Mouse (Mus musculus) 416B (cell line): Measurements from ENCODE around the gene Tmem212.

ENCODE experiments used
- DNase-seq: peaks from one replicate; pipeline ENCODE4 v3.0.0; 2011; ENCODE audit warnings: low read depth

Gene Tmem212

DNA sequence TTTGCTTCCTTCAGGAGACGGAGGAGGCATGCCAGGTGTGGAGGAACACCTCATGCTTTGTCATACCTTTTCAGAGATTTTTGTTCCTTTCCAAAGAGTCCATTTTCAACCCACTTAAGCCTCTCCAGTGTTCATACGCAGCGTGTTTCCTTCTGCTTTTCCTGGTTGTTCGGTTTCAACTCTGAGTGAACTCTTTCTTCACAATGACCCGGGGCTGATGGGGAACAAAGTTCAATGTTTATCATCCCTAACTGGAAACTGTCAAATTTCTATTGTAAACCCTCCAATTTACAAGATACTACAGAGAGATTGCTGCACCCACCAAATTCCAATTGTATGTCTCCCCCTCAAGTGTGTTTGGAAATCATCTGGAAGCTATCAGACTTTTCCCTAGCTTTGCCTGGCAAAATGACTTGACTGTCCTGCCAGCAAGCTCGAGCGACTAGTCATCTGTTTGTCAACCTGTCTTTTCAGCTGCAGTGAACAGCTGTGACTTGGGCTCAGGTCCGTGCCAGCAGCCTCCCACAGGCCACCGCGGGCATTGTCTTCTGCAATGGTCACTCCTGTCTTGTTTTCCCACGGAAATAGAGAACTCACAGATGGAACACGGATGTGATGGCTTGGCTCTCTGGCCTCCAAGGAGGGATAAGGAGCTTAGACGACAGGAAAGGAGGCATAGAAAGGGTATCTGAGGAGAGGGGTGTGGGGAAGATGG, 3.0 kb upstream of the Tmem212 start:
- DNase-seq, result peak; percentile 18

DNA sequence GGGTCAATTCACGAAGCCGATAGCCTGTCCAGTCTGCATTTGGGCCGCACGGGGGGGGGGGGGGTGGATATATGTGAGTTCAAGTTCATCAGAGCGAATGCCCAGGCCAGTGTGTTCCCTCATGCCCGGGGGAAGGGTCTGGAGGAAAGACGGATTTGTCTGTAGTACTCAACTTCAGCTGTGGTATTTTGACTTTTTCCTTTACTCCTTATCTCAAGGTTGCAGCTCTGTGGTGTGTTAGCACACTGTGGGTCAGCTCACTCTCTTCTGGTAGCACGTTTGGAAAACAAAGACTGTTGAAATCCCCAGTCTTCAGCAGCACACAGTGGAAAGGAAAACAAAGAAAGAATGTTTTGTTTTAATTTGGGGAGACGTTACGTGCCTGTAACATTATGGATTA, 2.0 kb upstream of the Tmem212 start:
- DNase-seq, result peak; percentile 88

DNA sequence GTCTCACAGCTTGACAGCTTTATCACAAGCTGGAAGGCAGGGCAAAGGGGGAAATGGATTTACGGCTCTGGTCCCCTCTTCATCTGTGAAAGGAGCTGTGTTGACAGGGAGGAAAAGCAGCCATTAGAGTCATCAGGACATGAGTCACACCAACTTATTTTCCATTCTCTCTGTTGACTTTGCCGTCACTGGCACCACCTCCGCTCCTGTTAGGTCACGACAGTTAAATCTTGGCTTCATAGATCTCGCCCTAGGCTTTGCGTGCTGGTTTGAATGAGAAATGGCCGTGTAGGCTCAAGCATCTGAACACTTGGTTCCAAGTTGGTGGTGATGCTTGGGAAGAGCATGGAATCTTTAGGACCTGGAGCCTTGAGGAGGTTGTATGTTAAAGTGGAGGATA, 9.6 kb downstream of the Tmem212 start:
- DNase-seq, result peak; percentile 87

DNA sequence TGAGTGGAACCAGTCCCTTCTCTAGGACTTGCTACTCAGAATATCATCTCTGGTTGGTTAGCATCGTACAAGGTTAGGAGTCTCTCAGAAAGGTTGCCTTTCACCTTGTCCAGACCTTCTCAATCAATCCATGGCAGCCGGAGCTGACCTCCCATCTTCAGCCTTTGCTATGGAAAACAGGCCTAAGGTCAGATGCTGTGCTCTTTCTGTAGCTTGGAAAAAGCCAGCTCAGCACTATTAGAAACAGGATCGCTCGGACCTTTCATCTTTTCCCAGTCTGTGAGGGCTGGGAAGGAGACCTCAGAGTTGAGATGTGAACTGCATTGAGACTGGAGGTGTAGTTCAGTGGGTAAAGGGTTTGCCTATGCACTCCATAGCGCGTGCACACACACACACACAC, 10.6 kb downstream of the Tmem212 start:
- DNase-seq, result no peak

DNA sequence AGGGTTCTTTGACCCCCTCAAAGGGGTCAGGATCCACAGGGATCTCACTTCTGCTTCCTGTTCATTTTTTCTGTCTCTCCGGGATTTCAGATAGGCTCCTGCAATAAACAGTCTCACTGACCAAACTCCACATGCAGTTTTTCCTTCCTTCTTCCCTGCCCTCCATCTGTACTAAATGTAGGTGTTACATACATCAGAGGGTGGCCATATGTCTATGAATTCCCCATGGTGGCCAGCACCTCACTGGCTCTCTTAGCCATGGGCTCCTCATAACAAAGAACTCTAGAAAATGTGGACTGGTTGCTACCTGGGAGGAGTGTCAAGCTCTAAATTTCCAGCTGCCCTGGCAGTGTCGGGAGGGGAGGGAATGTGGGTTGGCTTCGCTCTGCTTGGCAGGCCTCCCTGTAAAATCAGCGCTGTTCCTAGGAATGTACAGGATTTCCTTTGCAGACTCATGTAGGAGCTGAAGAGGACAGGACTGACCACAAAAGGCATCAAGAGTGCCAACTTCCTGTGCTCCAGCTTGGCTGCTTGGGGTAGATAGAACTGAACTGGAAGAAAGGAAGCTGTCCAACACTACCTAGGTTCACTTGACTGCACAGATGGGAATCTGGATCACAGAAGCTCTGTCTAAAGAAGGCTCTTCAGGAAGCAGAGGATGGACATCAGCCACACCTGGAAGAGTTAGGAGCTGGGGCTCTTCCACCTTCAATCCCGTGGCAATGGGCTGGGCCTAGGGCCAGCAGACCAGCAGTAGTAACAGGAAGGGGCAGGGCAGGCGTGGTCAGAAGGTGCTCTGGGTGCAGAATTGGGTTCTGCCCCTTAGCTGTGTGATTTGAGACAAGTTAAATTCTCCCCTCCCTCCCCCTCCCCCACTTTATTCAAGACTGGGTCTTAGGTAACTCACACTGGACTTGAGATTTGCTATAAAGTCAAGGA, 14.0 kb downstream of the Tmem212 start:
- peak; percentile 41 for DNase-seq

DNA sequence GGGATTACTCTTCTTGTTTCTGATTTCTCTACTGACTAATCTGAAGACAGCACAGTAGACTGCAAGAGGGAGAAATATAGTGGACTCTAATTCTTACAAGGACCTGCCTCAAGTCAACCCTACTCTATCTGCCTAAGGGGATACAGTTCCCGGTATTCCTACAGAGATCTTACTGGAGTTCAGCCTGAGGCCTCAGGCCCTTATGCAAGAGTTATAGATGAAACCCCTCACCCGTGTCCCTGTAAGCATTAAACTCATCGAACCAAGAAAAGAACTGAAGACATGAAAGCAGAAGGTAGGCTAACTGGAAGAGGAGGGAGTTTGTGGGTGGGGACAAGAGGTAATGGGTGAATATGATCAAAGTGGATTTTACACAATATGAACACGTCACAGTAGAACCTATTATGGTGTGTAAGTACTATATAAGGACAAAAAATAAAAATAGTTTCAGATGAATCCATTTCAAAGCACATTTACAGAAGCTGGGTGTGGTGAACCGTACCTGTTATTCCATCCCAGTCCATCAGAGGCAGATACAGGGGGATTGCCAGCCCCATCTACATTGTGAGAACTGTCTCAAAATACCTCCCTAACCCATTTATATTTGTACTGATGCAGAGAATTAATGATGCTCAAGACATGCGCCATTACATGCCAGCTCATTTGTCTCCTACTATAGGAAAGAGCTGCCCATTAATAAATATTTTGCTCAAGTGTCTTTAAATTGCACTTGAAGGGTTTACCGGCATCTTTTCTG, 17.1 kb downstream of the Tmem212 start:
- DNase-seq, result no peak

DNA sequence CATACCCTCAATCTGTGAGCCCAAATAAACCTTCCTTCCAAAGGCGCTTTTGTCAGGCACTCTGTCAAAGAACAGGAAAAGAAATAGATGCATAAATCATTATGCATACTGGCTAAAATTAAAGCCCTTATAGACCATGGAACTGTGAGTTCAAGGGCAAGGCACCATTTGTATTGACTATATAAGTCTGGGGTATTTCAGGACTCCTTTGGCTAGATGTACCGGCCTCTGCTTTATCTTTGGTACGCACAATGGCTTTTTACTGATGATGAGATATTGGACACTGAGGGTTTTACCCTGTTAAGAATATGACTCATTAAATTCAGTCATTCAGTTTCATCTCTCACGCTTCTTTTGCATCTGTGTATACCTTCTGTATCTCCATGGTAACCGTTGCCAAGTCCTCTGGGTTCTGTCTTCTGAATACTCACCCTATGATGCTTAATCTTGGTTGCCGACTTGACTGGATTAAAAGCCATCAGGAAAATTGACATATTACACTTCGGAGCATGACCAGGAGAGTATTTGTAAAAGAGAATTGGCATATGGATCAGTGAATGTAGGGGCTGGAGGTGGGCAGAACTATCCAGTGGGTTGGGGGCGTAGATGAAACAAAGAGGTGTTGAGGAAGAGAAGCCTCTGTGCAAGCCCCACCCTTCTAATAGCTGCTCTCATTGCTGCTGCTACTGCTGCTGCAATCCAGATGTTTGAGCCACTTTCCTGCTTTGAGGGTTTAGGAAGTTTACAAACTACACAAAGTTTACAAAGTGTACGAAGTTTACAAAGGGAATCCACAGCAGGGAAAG, 22.7 kb downstream of the Tmem212 start:
- DNase-seq, result peak; percentile 19

DNA sequence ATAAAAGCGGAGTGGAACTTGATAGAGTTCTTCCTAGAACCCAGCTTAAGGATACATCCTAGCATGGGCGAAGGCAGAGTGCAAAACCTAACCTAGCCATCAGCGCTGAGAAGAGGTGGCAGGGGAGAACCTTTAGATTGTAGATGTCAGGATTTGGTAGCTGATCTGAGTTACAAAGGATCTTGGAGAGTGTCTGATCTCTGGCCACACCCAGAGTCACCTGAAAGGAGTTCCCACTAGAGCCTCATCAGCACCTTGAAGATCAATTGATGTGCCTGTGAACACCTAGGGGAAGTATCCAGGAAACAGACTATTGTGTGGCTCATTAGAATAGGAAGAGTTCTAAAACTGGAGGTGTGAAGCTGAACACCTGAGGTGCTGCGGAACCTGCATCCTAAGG, 23.7 kb downstream of the Tmem212 start:
- DNase-seq, result no peak

DNA sequence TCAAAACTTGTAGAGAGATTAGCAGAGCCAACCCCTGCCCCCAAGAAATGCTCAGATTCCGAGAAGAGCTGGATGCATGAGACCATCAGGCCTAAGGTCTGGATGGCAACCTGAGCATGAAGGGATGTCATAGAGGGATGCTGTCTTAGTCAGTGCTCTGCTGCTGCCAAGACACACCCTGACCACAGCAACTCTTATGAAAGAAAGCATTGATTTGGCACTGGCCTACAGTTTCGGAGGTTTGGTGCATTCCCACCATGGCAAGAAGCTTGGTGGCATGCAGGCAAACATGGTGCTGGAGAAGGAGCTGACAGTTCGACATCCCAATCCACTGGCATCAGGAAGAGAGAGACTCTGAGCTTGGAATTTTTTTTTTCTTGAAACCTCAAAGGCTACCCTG, 24.3 kb downstream of the Tmem212 start:
- no peak for DNase-seq

DNA sequence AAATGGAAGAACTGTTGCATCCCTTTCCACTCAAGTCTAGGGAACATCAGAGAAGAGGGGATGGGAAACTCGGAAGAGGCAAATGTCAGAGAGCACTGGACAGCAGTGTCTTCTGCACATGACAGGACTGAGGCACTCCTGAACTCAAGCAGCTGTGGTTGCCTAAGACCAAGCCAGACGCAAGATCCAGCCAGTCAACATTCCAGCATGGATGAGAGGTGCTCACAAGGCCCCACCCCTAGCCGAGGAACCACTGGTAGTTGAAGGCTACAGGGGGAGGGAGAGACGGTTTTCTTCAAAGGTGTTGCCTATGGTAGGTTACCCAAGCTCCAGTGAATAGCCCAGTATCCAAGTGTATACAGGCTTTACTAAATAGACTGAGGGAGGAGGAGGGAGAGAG, 24.8 kb downstream of the Tmem212 start:
- no peak for DNase-seq

DNA sequence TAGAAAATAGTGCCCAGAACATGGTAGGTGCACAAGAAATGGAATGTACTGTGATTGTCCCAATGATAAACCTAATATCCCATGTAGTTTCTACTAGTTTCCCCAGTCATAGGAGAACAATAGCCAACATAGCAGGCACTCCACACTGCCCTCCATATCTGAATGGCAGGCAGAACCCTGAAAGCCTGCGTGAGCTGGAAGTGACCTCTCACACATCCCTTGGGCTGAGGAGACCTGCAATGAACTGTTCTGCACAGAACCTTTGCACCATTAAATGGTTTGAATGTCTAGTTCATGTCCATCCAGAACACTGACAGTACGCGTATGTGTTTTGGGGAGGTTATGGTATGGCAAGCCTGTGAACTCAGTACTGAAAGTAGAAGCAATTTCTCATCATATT, 27.5 kb downstream of the Tmem212 start:
- DNase-seq, result no peak

DNA sequence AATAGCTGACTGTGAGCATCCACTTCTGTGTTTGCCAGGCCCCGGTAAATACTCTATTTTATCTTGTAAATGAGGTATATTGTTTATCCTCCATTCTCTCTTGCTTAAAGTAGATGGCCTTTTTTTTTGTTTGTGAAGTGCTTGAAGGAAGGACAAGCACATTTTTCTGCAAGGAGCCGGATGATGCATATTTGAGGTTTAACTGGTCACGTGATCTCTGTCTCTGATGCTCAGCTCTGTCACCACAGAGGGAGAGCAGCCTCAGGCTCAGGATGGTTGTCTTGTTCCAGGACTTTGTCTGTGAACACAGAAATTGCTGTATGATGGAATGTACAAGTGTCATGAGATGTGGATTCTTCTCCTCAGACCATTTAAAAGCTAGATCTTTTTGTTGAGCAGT, 28.4 kb downstream of the Tmem212 start:
- no peak for DNase-seq

DNA sequence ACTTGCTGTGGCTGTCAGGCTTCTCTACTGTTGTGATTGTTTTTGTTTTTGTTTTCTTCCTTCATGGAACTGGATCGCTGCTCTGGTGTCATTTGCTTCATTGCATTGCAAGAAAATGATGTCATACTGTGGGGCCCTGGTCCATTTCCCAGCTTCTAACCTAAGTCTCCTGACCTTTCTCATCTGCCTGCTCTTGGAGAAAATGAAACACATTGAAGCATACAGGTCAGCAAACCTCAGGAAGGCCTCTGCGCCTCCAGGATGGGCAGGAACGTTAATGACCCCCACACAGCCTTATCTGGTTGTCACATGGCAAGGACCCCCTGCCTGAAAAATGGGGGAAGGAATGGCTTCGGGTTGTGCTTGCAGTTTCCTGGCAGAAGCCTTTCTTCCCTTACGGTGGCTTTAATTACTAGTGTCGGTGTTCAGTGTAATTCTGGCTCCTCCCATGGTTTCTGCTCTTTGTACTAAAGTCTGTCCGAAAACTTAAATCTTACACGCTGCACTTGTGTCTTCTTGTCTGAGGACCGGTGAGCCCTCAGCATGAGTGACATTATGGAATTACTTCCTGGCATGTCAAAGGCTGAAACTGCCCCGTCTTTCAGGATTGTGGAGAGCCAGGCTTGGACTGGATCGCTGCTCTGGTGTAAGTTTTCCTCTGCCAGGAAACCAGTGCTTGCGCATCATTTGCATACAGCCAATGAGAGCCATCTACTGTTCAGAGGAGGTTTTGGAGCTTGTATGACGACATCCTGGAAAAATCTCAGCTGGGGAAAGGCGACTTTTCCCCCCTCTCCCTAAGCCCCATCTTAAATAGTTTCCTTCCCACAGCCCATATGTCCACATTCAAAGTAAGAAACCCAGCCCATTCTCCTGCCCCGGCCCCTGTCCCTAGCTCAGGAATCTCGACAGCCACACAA, 33.1 kb downstream of the Tmem212 start:
- DNase-seq, result peak; percentile 54

DNA sequence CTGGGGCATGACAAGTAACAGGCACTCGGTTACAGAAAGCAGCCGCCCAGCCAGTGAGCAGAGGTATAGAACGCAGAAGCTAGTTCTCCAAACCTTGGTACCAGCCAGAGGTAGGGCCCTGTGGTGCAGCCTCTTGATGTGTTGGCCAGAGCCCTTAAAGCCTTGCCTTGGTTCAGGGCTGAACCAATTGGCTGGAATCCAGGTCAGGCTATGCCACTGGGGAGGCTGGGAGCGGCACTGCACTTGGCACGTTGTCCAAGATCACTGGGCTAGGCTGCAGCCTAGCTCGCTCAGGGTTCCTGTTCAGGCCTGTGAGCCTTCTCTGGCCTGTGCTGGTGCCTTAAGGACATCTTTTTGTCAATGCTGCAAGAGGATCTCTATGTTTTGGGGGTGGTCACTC, 34.6 kb downstream of the Tmem212 start:
- no peak for DNase-seq

DNA sequence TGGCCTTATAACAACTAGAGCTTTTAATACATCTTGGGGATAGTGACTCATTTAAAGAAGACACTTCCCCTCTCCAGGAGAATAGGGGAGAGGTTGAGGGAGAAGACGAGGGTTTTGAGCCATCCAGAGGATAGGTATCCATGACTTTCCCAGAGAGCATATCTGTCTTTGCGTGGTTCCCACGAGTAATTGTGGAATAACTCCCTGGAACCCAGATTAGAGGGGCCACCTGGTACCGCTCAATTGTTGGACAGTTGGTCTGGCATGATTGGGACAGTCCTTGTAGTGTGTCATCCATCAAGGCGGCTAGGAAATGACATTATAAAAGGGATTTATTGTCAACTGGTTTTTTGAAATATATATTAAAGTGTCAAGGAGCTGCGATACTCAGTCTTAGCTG, 35.1 kb downstream of the Tmem212 start:
- DNase-seq, result no peak

DNA sequence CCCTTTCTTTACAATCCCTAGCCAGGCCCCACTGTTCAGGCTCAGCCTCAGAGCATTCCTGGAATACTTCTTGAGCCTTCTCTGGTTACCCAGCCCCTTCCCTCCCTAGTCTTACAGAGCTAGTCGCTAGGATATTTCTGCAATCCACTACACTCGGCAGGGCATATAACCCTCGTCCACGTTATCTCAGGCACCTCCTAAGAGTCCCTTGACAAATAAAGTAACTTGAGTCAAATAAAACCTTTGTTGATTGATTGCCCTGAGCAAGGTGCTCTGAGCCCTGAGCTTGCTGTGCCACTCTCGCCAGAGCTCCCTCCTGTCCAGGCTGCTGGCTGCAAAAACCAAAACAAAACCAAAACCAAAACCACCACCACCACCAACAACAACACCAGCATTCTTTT, 37.0 kb downstream of the Tmem212 start:
- DNase-seq, result no peak

DNA sequence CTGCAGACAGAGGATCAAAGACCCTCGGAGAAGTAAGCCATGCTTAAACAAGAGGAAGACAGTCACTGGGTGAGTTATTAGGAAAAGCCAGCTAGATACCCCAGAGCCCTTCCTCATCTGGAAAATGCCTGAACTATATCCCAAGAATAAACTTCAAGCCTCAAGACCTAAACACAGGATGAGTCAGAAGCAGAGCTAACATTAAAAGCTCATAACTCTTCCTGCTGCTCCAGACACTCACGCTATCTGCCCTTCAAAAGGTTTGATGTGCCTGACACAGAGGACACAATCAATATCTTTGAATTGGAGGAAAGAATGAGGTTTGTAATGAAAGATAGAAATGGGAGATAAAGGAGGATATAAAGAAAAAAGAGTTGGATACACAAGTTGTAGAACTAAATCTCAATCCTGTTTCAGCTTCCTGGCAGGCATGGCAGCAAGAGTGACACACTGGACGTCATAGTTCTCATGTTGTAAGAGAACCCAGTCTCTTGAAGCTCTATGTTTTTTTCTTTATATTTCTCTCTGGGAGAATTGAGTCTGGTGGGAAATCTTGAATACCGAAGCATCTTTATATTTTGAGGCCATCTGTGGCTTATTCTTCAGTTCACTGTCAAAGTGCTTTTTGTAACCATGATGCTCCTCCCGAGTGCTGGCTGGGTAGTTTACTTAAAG, 37.6 kb downstream of the Tmem212 start:
- DNase-seq, result no peak

DNA sequence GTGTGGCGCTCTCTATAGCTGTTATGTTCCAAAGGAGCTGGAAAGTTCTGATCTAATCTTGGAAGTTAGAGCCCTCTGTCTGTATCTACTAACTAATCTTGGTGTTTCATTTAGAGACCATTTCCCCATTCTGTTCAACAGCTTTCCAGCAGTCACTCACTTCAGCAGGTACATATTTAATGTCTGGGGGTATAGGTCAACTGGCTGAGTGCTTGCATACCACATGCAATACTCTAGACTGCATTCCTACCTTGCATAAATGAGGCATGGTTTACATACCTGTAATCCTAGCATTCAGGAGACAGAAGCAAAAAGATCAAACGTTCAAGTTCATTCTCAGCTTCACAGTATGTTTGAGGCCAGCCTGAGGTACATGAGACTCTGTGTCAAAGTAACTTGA, 39.9 kb downstream of the Tmem212 start:
- no peak for DNase-seq

DNA sequence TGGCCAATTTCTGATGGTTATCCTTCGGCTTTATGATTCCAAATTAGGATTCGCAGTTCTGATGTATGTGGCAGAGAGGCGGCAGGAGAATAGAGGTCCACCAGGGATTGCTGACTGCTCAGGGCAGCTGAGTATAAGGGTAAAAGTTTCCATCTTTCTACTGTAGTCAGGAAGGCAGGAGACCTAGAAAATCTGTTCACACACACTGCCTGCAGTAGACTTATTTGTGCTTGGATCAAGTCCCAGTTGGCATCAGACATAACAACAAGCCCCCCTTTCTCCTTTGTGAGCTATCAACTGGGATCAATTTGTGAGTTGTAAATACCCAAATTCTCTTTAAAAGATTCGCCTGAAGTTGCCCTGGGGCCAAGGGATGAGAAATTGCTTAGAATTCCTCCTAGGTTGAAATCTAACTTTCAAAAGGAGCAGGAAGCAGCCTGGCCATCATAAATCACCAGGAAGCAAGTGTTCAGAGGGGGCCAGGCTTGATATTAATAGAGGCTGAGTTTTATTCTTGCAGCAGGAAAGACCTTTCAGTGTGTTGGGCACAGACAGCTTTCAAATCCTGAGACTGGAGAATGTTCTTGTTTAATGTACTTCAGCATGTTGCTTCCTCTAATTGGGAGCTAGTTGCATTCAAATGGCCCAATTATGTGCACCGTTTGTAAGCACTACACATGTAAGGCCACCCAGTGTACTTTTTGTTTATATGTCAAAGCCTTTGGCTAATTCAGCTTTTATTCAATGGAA, 41.6 kb downstream of the Tmem212 start:
- DNase-seq, result no peak
